Comparison of ENCODE assay signal across 16 mouse cellular contexts in genomic region chr2:31031972-31032371, GRCm38 (mm10). TPM values are rescaled to one million over a fixed set of nuclear protein-coding genes. Genes with fewer than 3 reads are reported as not detected.
DNase-seq lines count a peak whose midpoint lies in the region; ATAC-seq and TF ChIP-seq lines count a peak whose summit lies in the region.
"Had no signal": no experiment of that assay in that cellular context is flagged by ENCODE, and none has a peak within 500 bp of the region (broad histone marks: within the 10 kb centered on the region; RNA-seq: fewer than 3 reads in every experiment).

No protein-coding gene starts in this region.

- no peak overlapping the region for H3K27ac ChIP-seq in forebrain, postnatal 0 days (ENCODE audit: low read depth, low read length)
- no peak overlapping the region for H3K27ac ChIP-seq in forebrain, embryonic 10.5 days
- H3K27ac ChIP-seq in layer of hippocampus, adult 2 months = peak overlapping the region; percentile 68
- H3K27ac ChIP-seq: embryonic facial prominence, embryonic 12.5 days; forebrain, embryonic 12.5 days; heart, embryonic 13.5 days; hindbrain, embryonic 15.5 days had no signal

- H3K27me3 ChIP-seq in forebrain, postnatal 0 days (ENCODE audit: insufficient read depth, low read length) = no peaks in the 10 kb centered on the region
- H3K27me3 ChIP-seq in forebrain, embryonic 10.5 days (ENCODE audit: poor library complexity, severe bottlenecking) = no peaks in the 10 kb centered on the region
- H3K27me3 ChIP-seq: embryonic facial prominence, embryonic 12.5 days; forebrain, embryonic 12.5 days; heart, embryonic 13.5 days; hindbrain, embryonic 15.5 days had no signal

- peak; percentile 18; the same call in 1 of the 2 replicates for ATAC-seq in forebrain, postnatal 0 days

- peak; percentile 9 for DNase-seq in forebrain, postnatal 0 days
- DNase-seq in forebrain, embryonic 10.5 days (ENCODE audit: extremely low spot score, low spot score) = no peak
- DNase-seq in layer of hippocampus, adult 2 months (ENCODE audit: low spot score in 2 of 2) = no peak
- DNase-seq in layer of hippocampus, adult 18-20 months (ENCODE audit: low spot score in 2 of 2) = no peak
- DNase-seq in kidney, postnatal 10 days = peak; percentile 32
- no peak for DNase-seq in heart, adult 18-20 months
- DNase-seq: adrenal gland, adult 8-10 months; cerebellum, adult 11-12 months; cerebellum, adult 9-10 months; gastrocnemius, postnatal 14 days; heart, postnatal 36 days had no signal

- H3K4me2 ChIP-seq in forebrain, postnatal 0 days (ENCODE audit: low read depth) = no peak overlapping the region
- H3K4me2 ChIP-seq: embryonic facial prominence, embryonic 12.5 days; forebrain, embryonic 12.5 days; heart, embryonic 13.5 days; hindbrain, embryonic 15.5 days had no signal

- TF ChIP-seq CTCF in forebrain, postnatal 0 days (IDR thresholded peaks at IDR 0.05; ENCODE audit: low read depth) = no peak
- no peak for TF ChIP-seq CTCF in layer of hippocampus, adult 2 months (conservative IDR thresholded peaks at IDR 0.05)

- no peak overlapping the region for H3K4me3 ChIP-seq in forebrain, postnatal 0 days (ENCODE audit: low read depth, low read length)
- no peak overlapping the region for H3K4me3 ChIP-seq in forebrain, embryonic 10.5 days
- no peak overlapping the region for H3K4me3 ChIP-seq in layer of hippocampus, adult 2 months
- H3K4me3 ChIP-seq: embryonic facial prominence, embryonic 12.5 days; forebrain, embryonic 12.5 days; heart, embryonic 13.5 days; hindbrain, embryonic 15.5 days had no signal

- no peaks in the 10 kb centered on the region for H3K9me3 ChIP-seq in forebrain, postnatal 0 days (ENCODE audit: low read length)
- peaks cover 2% of the 10 kb centered on the region; the same call in 1 of the 2 replicates for H3K9me3 ChIP-seq in forebrain, embryonic 10.5 days
- H3K9me3 ChIP-seq: embryonic facial prominence, embryonic 12.5 days; forebrain, embryonic 12.5 days; G1E; heart, embryonic 13.5 days; hindbrain, embryonic 15.5 days had no signal

- no peak overlapping the region for H3K9ac ChIP-seq in forebrain, postnatal 0 days
- H3K9ac ChIP-seq: embryonic facial prominence, embryonic 12.5 days; forebrain, embryonic 12.5 days; heart, embryonic 13.5 days; hindbrain, embryonic 15.5 days had no signal

- WGBS in forebrain, postnatal 0 days = 59% methylated on average over 7 of the region's 7 CpGs
- 93% methylated on average over 7 of the region's 7 CpGs for WGBS in forebrain, embryonic 10.5 days

- peaks cover 72% of the 10 kb centered on the region for H3K36me3 ChIP-seq in forebrain, postnatal 0 days (ENCODE audit: insufficient read depth)
- peaks cover 70% of the 10 kb centered on the region for H3K36me3 ChIP-seq in forebrain, embryonic 10.5 days (replicated peaks)

- no peaks in the 10 kb centered on the region for H3K4me1 ChIP-seq in forebrain, postnatal 0 days (ENCODE audit: insufficient read depth)
- peaks cover 8% of the 10 kb centered on the region; the same call in 1 of the 2 replicates for H3K4me1 ChIP-seq in forebrain, embryonic 10.5 days
- H3K4me1 ChIP-seq: embryonic facial prominence, embryonic 12.5 days; forebrain, embryonic 12.5 days; hindbrain, embryonic 15.5 days had no signal

RNA-seq across cellular contexts. Expression of gene Usp20, which starts 49.9 kb away (rescaled TPM):
- 37.9 and 38.1 TPM in 2 replicates for total RNA-seq in forebrain, postnatal 0 days (2014; rRNA removed)
- polyA plus RNA-seq in forebrain, postnatal 0 days (2015; fragmentation: Nextera tagmentation; extraction: Ambion mirVana) = 23.7 and 31.9 TPM in 2 replicates
- 18.0 and 18.1 TPM in 2 replicates for polyA plus RNA-seq in forebrain, embryonic 10.5 days (2016; fragmentation: Nextera tagmentation; extraction: Ambion mirVana)
- total RNA-seq in layer of hippocampus, adult 2 months (2021) = 10 to 100 TPM; 83.9 to 87.1 TPM
- 10 to 100 TPM; 86.5 to 90.9 TPM for total RNA-seq in layer of hippocampus, adult 18-20 months (2021)
- total RNA-seq in heart, adult 18-20 months (2021) = 10 to 100 TPM; 50.1 to 53.8 TPM

RNA-seq across cellular contexts. Expression of gene BC005624, which starts 50.0 kb away (rescaled TPM):
- total RNA-seq in forebrain, postnatal 0 days (2014; rRNA removed) = 43.3 and 47.1 TPM in 2 replicates
- polyA plus RNA-seq in forebrain, postnatal 0 days (2015; fragmentation: Nextera tagmentation; extraction: Ambion mirVana) = 76.1 and 84.6 TPM in 2 replicates
- 61.9 and 62.0 TPM in 2 replicates for polyA plus RNA-seq in forebrain, embryonic 10.5 days (2016; fragmentation: Nextera tagmentation; extraction: Ambion mirVana)
- 10 to 100 TPM; 66.8 to 68.5 TPM for total RNA-seq in layer of hippocampus, adult 2 months (2021)
- total RNA-seq in layer of hippocampus, adult 18-20 months (2021) = 10 to 100 TPM; 68.0 to 68.2 TPM
- 10 to 100 TPM; 19.4 to 22.9 TPM for total RNA-seq in heart, adult 18-20 months (2021)

Comparison
In these comparisons a context has a peak if more than half of its experiments do, and no peak if none do; other contexts are left out.
1. DNase-seq: peak in forebrain, postnatal 0 days (single experiment) and kidney, postnatal 10 days (single experiment); none in forebrain, embryonic 10.5 days (single experiment), layer of hippocampus, adult 2 months (0 of 2), layer of hippocampus, adult 18-20 months (0 of 2) and heart, adult 18-20 months (0 of 2).